Mouse (Mus musculus) hindbrain, embryonic 14.5 days (tissue): ENCODE measurements at regions not wholly inside any gene's neighbourhood (a gene's known extent, or its start where the extent isn't known, plus 50 kb on each side); places are given as distances from the start of the nearest gene placed in this dataset.
A peak's percentile ranks its signal among the peaks of the same experiment; 100 is the strongest.

Experiments
- ATAC-seq: fragments of 200-750 bp; cut with Nextera tagmentation; 2 replicates; pipeline ENCODE4 v1.8.0; 2017; ENCODE audit warnings: moderate number of reproducible peaks, mild to moderate bottlenecking, moderate TSS enrichment, moderate library complexity; ENCODE audit not compliant: low FRiP score
- DNase-seq: peaks from one replicate; pipeline ENCODE4 v3.0.0-alpha.2; 2015; ENCODE audit warnings: low spot score
- H3K27ac ChIP-seq: fragments of 300-500 bp; sonication (generic); 2 replicates; pipeline ENCODE4 v1.5.1; 2014; ENCODE audit warnings: mild to moderate bottlenecking, moderate library complexity
- H3K27me3 ChIP-seq: fragments of 300-500 bp; sonication (generic); 2 replicates; pipeline ENCODE4 v1.6.1; 2014; ENCODE audit warnings: mild to moderate bottlenecking, low read length, mixed read lengths; ENCODE audit not compliant: control insufficient read depth, insufficient read depth
- H3K36me3 ChIP-seq: fragments of 300-500 bp; sonication (generic); replicated peaks from 2 replicates; pipeline ENCODE4 v1.6.1; 2014; ENCODE audit not compliant: control insufficient read depth, insufficient read depth
- H3K4me1 ChIP-seq: fragments of 300-500 bp; sonication (generic); replicated peaks from 2 replicates; pipeline ENCODE4 v1.6.1; 2014; ENCODE audit warnings: antibody characterized with exemption, low read length, mixed read lengths; ENCODE audit not compliant: control insufficient read depth, insufficient read depth
- H3K4me2 ChIP-seq: fragments of 300-500 bp; sonication (generic); replicated peaks from 2 replicates; pipeline ENCODE4 v1.6.1; 2014; ENCODE audit warnings: mild to moderate bottlenecking, moderate library complexity
- H3K4me3 ChIP-seq: fragments of 300-500 bp; sonication (generic); replicated peaks from 2 replicates; pipeline ENCODE4 v1.5.1; 2014; ENCODE audit warnings: mild to moderate bottlenecking, low read length
- H3K9ac ChIP-seq: fragments of 300-500 bp; sonication (generic); 2 replicates; pipeline ENCODE4 v1.6.1; 2014
- H3K9me3 ChIP-seq: fragments of 300-500 bp; sonication (generic); 2 replicates; pipeline ENCODE4 v1.6.1; 2016; ENCODE audit warnings: low read length; ENCODE audit not compliant: control insufficient read depth
- WGBS: fragments of 180-500 bp; shearing (Covaris S2); extraction: QIAGEN DNeasy Blood & Tissue Kit; methylation state at CpG from one replicate; pipeline ENCODE4 v1.1.7; 2014; 5-methylcytosine and 5-hydroxymethylcytosine counted together

DNA sequence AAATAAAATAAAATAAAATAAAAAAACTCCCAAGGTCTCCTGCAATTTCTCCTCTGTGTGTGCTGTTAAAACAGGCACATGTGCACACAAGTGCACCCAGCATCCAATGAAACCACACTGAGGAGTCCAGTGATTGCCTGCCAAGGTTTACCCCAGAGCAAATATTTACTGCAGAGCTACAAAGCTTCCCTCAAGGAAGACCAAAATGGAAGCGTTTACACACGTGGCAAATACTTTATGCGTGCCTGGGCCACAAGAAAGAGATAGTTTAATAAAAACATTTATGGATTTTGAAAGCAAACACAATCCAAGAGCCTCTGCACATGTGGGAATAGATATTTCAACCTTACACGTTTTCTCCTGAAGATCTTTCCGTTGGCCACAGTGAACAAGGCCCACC is 265.4 kb upstream of the Nfe2l3 start:
- Histone ChIP-seq H3K9ac (no peak overlapping the region), H3K4me1 (peaks cover 12% of the 10 kb centered on the region), H3K27ac (no peak overlapping the region), H3K9me3 (no peaks in the 10 kb centered on the region), H3K36me3 (no peaks in the 10 kb centered on the region), H3K4me2 (no peak overlapping the region), H3K4me3 (no peak overlapping the region), H3K27me3 (peaks cover 15% of the 10 kb centered on the region)
- WGBS = 74% methylated on average over 5 of the region's 5 CpGs
- ATAC-seq (no peak), DNase-seq (no peak)

DNA sequence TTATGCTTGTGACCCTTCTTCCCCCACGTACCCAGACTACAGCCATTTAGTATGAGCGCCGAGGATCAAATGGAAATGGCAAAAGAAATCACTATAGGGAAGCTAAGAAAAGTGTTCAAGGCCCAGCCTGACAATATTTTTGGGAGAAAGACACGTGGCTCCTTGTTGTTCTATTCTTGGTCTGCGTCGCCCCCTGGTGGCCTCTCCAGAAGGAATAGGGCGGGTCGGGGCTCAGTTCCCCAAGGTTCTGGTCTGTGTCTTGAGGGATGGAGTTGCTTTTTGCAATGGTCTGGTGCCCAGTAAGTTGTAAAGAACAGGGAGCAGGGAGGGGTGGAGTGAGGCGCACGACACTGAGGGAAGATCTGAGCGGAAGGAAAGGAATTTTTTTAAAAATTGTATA is 264.4 kb upstream of the Nfe2l3 start:
- WGBS = 2% methylated on average over 11 of the region's 11 CpGs
- Histone ChIP-seq H3K4me2 (peak overlapping the region; percentile 54), H3K9me3 (no peaks in the 10 kb centered on the region), H3K27me3 (peaks cover 19% of the 10 kb centered on the region), H3K9ac (no peak overlapping the region), H3K4me3 (no peak overlapping the region), H3K27ac (no peak overlapping the region), H3K4me1 (peaks cover 11% of the 10 kb centered on the region), H3K36me3 (no peaks in the 10 kb centered on the region)
- ATAC-seq = 0 out of 2 replicates have a peak, but pooled peaks have one; percentile 31
- peak; percentile 82 for DNase-seq

DNA sequence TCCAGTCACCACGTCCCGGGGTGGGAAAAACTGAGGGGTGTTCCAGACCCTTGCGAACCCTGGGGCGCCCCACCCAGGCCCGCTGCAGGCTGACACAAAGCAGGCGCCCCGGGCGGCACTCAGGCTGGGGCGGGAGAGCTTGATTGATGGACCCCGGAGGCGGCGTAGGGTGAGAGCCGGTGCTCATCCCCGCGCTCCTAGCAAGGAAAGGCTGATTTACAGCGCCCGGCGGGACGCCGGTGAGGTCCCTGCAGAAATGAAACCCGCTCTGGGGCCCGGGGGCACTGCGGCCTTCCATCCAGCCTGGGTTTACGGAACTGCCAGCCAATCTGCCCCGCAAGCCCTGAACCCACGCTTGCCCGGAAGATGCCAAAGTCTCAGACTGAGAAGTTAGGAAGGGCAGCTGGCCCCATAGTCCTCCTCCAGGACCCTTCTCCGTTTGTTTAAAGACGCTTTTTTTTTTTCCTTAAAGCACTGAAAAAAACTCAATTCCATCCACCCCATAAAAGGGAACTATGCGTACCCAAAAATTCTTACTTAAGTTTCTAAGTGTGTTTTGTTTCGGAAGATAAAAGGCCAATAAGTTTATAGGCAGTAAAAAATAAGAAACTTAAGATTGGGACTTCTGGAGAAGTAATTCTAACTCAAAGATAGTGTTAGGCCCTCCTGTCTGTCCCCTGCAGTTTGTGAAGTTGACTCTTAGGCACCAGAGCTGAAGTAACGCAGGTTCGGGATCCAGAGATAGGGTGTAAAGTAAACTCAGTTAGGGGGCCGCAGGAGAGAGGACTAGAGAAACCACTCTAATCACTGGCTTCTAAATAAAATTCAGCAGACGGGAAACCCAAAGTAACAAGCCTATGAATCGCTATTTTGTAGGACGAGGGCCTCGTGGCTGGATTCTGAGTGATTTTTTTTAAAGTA is 263.4 kb upstream of the Nfe2l3 start:
- peak overlapping the region; percentile 54 for H3K4me2 ChIP-seq
- 5% methylated on average over 38 of the region's 38 CpGs for WGBS
- no peaks in the 10 kb centered on the region for H3K36me3 ChIP-seq
- H3K4me3 ChIP-seq = peak overlapping the region; percentile 22
- ATAC-seq (peak; percentile 16; the same call in 1 of the 2 replicates), DNase-seq (no peak)
- peak overlapping the region; percentile 61 for H3K9ac ChIP-seq
- H3K27me3 ChIP-seq = peaks cover 29% of the 10 kb centered on the region
- no peaks in the 10 kb centered on the region for H3K9me3 ChIP-seq
- peaks cover 8% of the 10 kb centered on the region for H3K4me1 ChIP-seq
- peak overlapping the region; percentile 78; the same call in 1 of the 2 replicates for H3K27ac ChIP-seq

DNA sequence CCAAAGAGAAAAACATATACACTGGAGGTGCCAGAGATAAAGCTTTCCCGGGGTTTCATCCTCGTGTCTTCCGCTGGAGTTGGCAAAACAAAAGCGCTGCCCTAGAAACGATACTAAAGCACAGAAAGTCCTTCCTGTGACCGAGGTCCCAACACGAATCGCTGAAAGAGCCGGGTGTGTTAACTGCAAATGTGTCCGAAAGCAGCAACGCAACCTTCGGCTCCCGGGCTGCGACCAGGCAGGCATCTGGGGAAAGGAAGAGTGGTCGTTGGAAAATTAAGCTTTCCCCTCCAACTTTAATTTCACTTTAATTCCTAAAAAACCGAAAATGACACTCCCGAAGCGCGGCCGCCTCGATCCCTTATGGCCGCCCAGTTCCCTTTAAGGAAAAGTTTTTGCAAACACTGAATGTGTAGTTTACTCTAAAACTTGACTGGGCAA is 262.5 kb upstream of the Nfe2l3 start:
- 1% methylated on average over 22 of the region's 22 CpGs for WGBS
- no peaks in the 10 kb centered on the region for H3K9me3 ChIP-seq
- peak overlapping the region; percentile 33 for H3K4me2 ChIP-seq
- H3K27me3 ChIP-seq = peaks cover 39% of the 10 kb centered on the region
- DNase-seq (no peak), ATAC-seq (no peak)
- H3K36me3 ChIP-seq = no peaks in the 10 kb centered on the region
- peak overlapping the region; percentile 5; the same call in 1 of the 2 replicates for H3K4me3 ChIP-seq
- H3K9ac ChIP-seq = 0 out of 2 replicates have a peak overlapping the region, but pooled peaks have one; percentile 26
- peak overlapping the region; percentile 78 for H3K27ac ChIP-seq
- H3K4me1 ChIP-seq = peaks cover 8% of the 10 kb centered on the region

DNA sequence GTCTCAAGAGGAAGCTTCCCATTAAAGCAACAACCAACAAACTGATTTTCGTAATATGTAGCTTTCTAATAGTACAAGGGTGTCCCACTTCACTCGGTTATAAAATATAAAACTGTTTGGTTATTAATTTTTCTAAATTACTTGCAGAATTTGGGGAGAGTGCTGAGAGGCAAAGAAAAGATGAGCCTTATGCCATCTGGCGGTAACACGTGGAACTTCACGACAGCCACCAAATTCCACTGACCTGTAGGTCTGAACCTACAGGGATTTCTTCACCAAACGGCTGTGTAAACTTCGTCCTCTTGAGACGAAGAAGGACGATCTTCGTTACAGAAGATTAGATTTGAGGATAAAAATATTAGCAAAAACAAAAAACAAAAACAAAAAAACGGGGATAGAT is 262.1 kb upstream of the Nfe2l3 start:
- under 1% methylated on average over 11 of the region's 11 CpGs for WGBS
- Histone ChIP-seq H3K27me3 (peaks cover 43% of the 10 kb centered on the region), H3K4me1 (peaks cover 8% of the 10 kb centered on the region), H3K36me3 (no peaks in the 10 kb centered on the region), H3K4me3 (no peak overlapping the region), H3K27ac (peak overlapping the region; percentile 78), H3K9me3 (no peaks in the 10 kb centered on the region), H3K4me2 (peak overlapping the region; percentile 33), H3K9ac (no peak overlapping the region)
- ATAC-seq (no peak), DNase-seq (peak; percentile 84)

DNA sequence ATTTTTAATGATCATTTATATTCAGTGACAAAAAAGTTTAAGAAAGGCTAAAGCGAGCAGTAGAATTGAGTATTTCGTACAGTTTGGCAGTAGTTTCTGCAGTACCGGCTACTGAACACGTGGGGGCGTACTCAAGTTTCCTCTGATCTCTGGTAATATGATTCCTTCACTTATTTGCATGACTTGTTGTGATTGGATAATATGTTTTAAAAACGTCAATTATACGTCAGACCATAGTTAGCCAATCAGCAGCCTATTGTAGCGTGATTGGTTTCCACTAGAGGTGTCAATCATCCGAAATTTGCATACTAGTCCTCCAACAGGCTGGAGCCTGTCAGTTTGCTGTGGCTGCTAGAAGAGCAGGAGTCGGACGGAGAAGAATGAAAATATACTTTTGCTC is 261.6 kb upstream of the Nfe2l3 start:
- Histone ChIP-seq H3K4me1 (peaks cover 8% of the 10 kb centered on the region), H3K9me3 (no peaks in the 10 kb centered on the region), H3K9ac (no peak overlapping the region), H3K4me3 (no peak overlapping the region), H3K36me3 (no peaks in the 10 kb centered on the region), H3K4me2 (no peak overlapping the region), H3K27me3 (peaks cover 48% of the 10 kb centered on the region), H3K27ac (no peak overlapping the region)
- DNase-seq (peak; percentile 90), ATAC-seq (peak; percentile 78)
- under 1% methylated on average over 11 of the region's 11 CpGs for WGBS

DNA sequence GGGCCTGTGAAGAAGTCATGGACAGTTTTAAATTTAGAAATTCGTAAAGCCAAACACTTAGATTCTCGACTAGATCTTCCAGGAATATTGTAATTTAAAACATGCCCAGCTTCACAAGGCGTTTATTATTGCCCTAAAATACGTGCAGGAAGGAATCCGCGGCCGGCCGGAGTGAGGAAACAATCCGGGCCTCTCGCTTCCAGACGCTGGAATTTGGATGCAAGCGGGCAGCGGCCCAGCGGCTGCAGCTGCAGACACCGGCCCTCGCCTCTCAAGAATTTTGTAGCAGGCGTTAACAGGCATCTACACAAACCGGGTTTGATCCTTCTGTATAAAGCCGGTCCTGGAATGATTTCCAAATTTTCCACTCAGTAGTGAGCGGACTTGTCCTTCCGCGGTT is 260.7 kb upstream of the Nfe2l3 start:
- Histone ChIP-seq H3K36me3 (no peaks in the 10 kb centered on the region), H3K4me3 (no peak overlapping the region; the same call in 1 of the 2 replicates), H3K27me3 (peaks cover 56% of the 10 kb centered on the region), H3K9me3 (no peaks in the 10 kb centered on the region), H3K27ac (peak overlapping the region; percentile 66), H3K4me2 (peak overlapping the region; percentile 48), H3K9ac (peak overlapping the region; percentile 44; the same call in 1 of the 2 replicates), H3K4me1 (peaks cover 8% of the 10 kb centered on the region)
- 3% methylated on average over 22 of the region's 22 CpGs for whole genome bisulfite sequencing
- DNase-seq = no peak
- ATAC-seq = no peak

DNA sequence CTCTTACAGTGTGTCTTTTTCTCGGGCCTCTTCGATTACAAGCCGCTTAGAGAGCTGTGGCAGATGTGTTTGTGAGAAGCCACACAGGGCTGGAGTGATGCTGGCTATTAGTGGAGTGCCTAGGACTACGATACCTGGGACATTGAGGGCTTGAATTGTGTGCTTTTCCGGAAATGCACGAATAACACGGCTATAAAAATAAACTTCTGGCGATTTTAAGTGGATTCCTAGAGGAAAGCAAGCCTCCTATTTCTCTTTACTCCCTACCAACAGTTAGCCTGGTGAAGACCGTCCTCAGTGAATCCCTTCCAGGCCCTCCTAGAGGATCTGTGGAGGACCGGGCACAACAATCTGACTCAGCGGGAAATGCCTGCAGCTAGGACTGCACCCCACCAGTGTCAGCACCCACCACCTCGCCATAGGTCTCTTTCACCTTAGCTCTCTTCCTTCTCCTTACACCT is 260.1 kb upstream of the Nfe2l3 start:
- Histone ChIP-seq H3K4me2 (peak overlapping the region; percentile 48), H3K27me3 (peaks cover 62% of the 10 kb centered on the region), H3K36me3 (no peaks in the 10 kb centered on the region), H3K4me3 (peak overlapping the region; percentile 10; the same call in 1 of the 2 replicates), H3K4me1 (peaks cover 8% of the 10 kb centered on the region), H3K9ac (peak overlapping the region; percentile 4; the same call in 1 of the 2 replicates), H3K9me3 (no peaks in the 10 kb centered on the region), H3K27ac (peak overlapping the region; percentile 66; the same call in 1 of the 2 replicates)
- WGBS = 3% methylated on average over 12 of the region's 12 CpGs
- DNase-seq (no peak), ATAC-seq (no peak; the same call in 1 of the 2 replicates)

DNA sequence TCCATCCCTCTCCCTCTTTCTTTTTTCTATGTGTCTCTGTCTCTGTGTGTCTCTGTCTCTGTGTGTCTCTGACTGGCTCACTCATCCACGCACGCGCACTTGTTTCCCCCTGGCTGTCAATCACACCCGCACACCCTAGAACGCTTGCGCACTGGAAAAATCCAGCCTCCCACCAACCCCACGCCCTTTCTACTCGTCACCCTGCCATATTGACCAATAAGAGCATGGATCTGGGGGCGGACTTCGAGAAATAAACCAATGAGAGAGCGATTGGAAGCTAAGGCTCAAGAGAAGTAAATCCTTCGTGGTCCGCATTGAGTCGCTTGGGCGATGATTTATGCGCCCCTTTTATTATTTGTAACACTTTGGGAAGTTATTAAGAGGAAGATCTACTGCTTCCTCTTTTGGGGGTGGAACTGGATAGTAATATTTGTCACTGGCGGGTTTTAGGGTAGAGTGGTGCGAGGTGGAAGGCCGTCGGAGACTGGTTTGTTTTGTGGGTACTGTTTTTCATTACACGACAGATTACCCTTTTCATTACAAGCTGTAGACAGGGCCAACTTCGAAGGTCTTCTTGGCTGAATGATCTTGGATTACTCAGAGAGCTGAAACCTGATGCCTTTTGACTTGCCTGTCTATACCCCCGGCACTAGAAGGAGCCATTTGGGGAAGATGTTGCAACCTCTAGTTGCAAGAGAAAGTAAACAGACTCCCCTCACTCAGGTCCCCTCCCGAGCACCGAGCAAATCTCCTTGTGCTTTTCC is 259.4 kb upstream of the Nfe2l3 start:
- DNase-seq = peak; percentile 83
- Histone ChIP-seq H3K4me1 (peaks cover 8% of the 10 kb centered on the region), H3K4me3 (peak overlapping the region; percentile 10; the same call in 1 of the 2 replicates), H3K27ac (no peak overlapping the region), H3K36me3 (no peaks in the 10 kb centered on the region), H3K9me3 (no peaks in the 10 kb centered on the region), H3K9ac (no peak overlapping the region), H3K27me3 (peaks cover 69% of the 10 kb centered on the region), H3K4me2 (peak overlapping the region; percentile 48)
- under 1% methylated on average over 25 of the region's 25 CpGs for WGBS
- peak; percentile 84 for ATAC-seq
